Mouse (Mus musculus) neural tube, embryonic 14.5 days (tissue): ENCODE results near the gene H1f0. TPM values are rescaled to one million over a fixed set of nuclear protein-coding genes. Genes with fewer than 3 reads are reported as not detected.

Experiments
- microRNA-seq: library from miRNA; unstranded; fragments of <30 nt; microRNA quantifications from one replicate; pipeline ENCODE4, GENCODE M21; 2016
- polyA plus RNA-seq: library from polyadenylated mRNA; unstranded; fragments of >200 nt; fragmentation: Nextera tagmentation; extraction: Ambion mirVana; gene quantifications from 2 replicates; pipeline ENCODE4 v1.2.1, GENCODE M21; 2014

Gene H1f0
- polyA plus RNA-seq, 1 experiment from 2014 or later, result 45.6 TPM

Small RNA genes lying within 50 kb of the gene (microRNA-seq; reads per million reads assigned to microRNA genes)
- not detected for gene Mir6956

Other genes with a start within 250 kb of the H1f0 start
- gene Card10, start 225.4 kb upstream of the H1f0 start, polyA plus RNA-seq, result 1.8 and 2.2 TPM in 2 replicates
- 4.6 and 7.7 TPM in 2 replicates for gene Cdc42ep1, start 185.8 kb upstream of the H1f0 start, polyA plus RNA-seq
- not detected in 2 replicates for gene Lgals2, start 172.9 kb upstream of the H1f0 start, polyA plus RNA-seq
- gene Gga1, start 151.3 kb upstream of the H1f0 start, polyA plus RNA-seq, result 31.7 and 37.1 TPM in 2 replicates
- gene Gm49510, start 128.8 kb upstream of the H1f0 start, polyA plus RNA-seq, result 0.21 TPM in 1 of 2 replicates, not detected in the other
- 3.4 and 4.1 TPM in 2 replicates for gene Sh3bp1, start 128.7 kb upstream of the H1f0 start, polyA plus RNA-seq
- 74.9 and 84.7 TPM in 2 replicates for gene Pdxp, start 114.5 kb upstream of the H1f0 start, polyA plus RNA-seq
- 50.7 and 166 TPM in 2 replicates for gene Lgals1, start 101.7 kb upstream of the H1f0 start, polyA plus RNA-seq
- 58.4 and 66.0 TPM in 2 replicates for gene Nol12, start 93.5 kb upstream of the H1f0 start, polyA plus RNA-seq
- gene Triobp, start 80.7 kb upstream of the H1f0 start, polyA plus RNA-seq, result 33.9 and 35.4 TPM in 2 replicates
- gene Galr3, start 13.4 kb downstream of the H1f0 start, polyA plus RNA-seq, result not detected in 2 replicates
- 45.9 and 46.2 TPM in 2 replicates for gene Ankrd54, start 34.4 kb downstream of the H1f0 start, polyA plus RNA-seq
- gene Eif3l, start 46.7 kb downstream of the H1f0 start, polyA plus RNA-seq, result 169 and 183 TPM in 2 replicates
- gene Micall1, start 80.4 kb downstream of the H1f0 start, polyA plus RNA-seq, result 12.6 and 13.1 TPM in 2 replicates
- gene Polr2f, start 112.6 kb downstream of the H1f0 start, polyA plus RNA-seq, result 276 and 304 TPM in 2 replicates
- 13.3 and 18.0 TPM in 2 replicates for gene 1700088E04Rik, start 112.8 kb downstream of the H1f0 start, polyA plus RNA-seq
- gene Sox10, start 136.8 kb downstream of the H1f0 start, polyA plus RNA-seq, result 7.7 and 14.5 TPM in 2 replicates
- gene Pick1, start 200.7 kb downstream of the H1f0 start, polyA plus RNA-seq, result 47.3 and 58.8 TPM in 2 replicates
- 1.3 and 1.5 TPM in 2 replicates for gene Gm49486, start 200.9 kb downstream of the H1f0 start, polyA plus RNA-seq
- gene Slc16a8, start 226.3 kb downstream of the H1f0 start, polyA plus RNA-seq, result 0.21 and 0.35 TPM in 2 replicates